Mouse (Mus musculus) intestine, embryonic 14.5 days (tissue): ENCODE measurements around the gene Ulk4. TPM values are rescaled to one million over a fixed set of nuclear protein-coding genes. Genes with fewer than 3 reads are reported as not detected.

Experiments
- ATAC-seq: fragments of 200-750 bp; cut with Nextera tagmentation; replicated peaks from 2 replicates; pipeline ENCODE4 v1.8.0; 2017; ENCODE audit warnings: low read depth, moderate number of reproducible peaks, moderate TSS enrichment, moderate library complexity; ENCODE audit not compliant: low FRiP score, low TSS enrichment
- DNase-seq: peaks from one replicate; pipeline ENCODE4 v3.0.0-alpha.2; 2018; ENCODE audit warnings: low spot score
- H3K27ac ChIP-seq: fragments of 300-500 bp; sonication (generic); 2 replicates; pipeline ENCODE4 v1.5.1; 2014; ENCODE audit warnings: low read depth, mild to moderate bottlenecking, control low read depth
- H3K27me3 ChIP-seq: fragments of 300-500 bp; sonication (generic); replicated peaks from 2 replicates; pipeline ENCODE4 v1.6.1; 2014; ENCODE audit warnings: low read length, control low read depth; ENCODE audit not compliant: control insufficient read depth, insufficient read depth
- H3K36me3 ChIP-seq: fragments of 300-500 bp; sonication (generic); 2 replicates; pipeline ENCODE4 v1.6.1; 2014; ENCODE audit warnings: low read length, control low read depth; ENCODE audit not compliant: control insufficient read depth, insufficient read depth
- H3K4me1 ChIP-seq: fragments of 300-500 bp; sonication (generic); replicated peaks from 2 replicates; pipeline ENCODE4 v1.6.1; 2014; ENCODE audit warnings: low read length, control low read depth, mixed read lengths; ENCODE audit not compliant: control insufficient read depth, insufficient read depth
- H3K4me2 ChIP-seq: fragments of 300-500 bp; sonication (generic); 2 replicates; pipeline ENCODE4 v1.6.1; 2014; ENCODE audit warnings: low read length
- H3K4me3 ChIP-seq: fragments of 300-500 bp; sonication (generic); 2 replicates; pipeline ENCODE4 v1.5.1; 2014; ENCODE audit warnings: low read depth, low read length, control low read depth, mixed read lengths
- H3K9ac ChIP-seq: fragments of 300-500 bp; sonication (generic); 2 replicates; pipeline ENCODE4 v1.6.1; 2014; ENCODE audit warnings: mild to moderate bottlenecking, low read length
- H3K9me3 ChIP-seq: fragments of 300-500 bp; sonication (generic); 2 replicates; pipeline ENCODE4 v1.6.1; 2016; ENCODE audit warnings: low read length, control low read depth; ENCODE audit not compliant: control insufficient read depth
- WGBS: fragments of 180-500 bp; shearing (Covaris S2); extraction: QIAGEN DNeasy Blood & Tissue Kit; methylation state at CpG from one replicate; pipeline ENCODE4 v1.1.7; 2014; 5-methylcytosine and 5-hydroxymethylcytosine counted together
- polyA plus RNA-seq: library from polyadenylated mRNA; unstranded; fragments of >200 nt; fragmentation: Nextera tagmentation; extraction: Ambion mirVana; gene quantifications from 2 replicates; pipeline ENCODE4 v1.2.1, GENCODE M21; 2014

Ulk4 gene
- polyA plus RNA-seq, 1 experiment from 2014 or later = 122 TPM

DNA sequence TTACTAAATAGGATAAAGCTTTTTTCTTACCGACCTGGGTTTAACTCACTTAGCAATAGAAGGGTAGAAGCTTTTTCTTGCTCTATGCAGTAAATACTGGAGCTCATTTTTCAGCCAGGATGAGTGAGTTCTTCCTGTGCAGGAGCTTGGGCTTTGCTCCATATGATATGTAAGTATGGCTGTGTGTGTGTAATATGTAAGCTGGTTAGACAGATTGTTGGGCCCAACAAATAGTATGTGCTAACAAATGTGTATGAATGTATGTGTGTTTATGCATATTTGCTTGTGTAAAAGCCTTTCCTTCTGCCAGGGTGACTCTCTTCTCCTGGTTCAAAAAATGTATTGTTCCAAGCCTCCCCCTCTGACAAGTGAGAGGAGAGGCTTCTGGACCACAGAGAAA lies 164.9 kb downstream of the Ulk4 start:
- H3K4me3 ChIP-seq = no peak overlapping the region
- H3K4me2 ChIP-seq = no peak overlapping the region
- H3K9ac ChIP-seq = no peak overlapping the region
- H3K36me3 ChIP-seq = no peaks in the 10 kb centered on the region
- no peaks in the 10 kb centered on the region for H3K4me1 ChIP-seq
- ATAC-seq (no peak), DNase-seq (no peak)
- no peak overlapping the region for H3K27ac ChIP-seq
- WGBS = 14% methylated on average over 1 of the region's 1 CpGs
- no peaks in the 10 kb centered on the region for H3K27me3 ChIP-seq
- no peaks in the 10 kb centered on the region for H3K9me3 ChIP-seq

DNA sequence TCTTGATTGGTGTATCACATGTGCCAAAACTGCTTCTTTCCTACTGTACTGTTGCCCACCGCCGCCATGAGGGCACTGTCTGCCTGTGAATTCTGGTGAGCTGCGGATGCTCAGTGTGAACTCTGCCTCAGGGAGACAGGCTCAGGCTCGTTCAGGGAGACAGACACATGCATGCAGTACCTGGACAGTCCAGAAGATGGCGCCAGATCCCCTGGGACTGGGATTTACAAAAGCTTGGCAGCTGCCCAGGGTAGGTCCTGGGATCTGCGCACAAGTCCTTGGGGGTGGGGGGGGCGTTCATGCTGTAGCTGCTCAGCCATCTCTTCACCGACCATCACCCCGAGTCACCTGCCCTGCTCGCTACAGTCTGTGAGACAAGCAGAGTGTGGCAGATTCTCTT lies 168.9 kb downstream of the Ulk4 start:
- peak; percentile 96 for DNase-seq
- WGBS = 26% methylated on average over 10 of the region's 10 CpGs

DNA sequence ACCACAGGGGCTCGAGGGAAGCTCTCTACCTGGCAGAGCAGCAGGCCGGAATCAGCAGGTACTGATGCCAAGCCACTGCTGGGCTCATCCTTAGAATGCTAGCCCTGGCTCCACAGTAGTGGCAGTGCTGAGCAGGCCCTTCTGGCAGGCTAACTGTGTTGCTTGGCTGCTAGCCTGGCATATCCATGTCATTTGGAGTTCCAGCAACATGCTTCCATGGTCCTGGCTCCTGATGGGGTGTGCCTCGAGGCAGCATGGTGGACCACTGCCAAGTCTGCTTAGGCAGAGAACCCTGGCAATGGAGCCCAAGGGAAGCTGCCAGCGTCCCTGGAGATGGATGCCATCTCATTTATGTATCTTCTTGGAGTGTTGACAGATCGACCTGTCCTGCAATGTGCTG lies 169.4 kb downstream of the Ulk4 start:
- Histone ChIP-seq H3K27ac (no peak overlapping the region), H3K36me3 (no peaks in the 10 kb centered on the region), H3K4me2 (no peak overlapping the region), H3K4me3 (no peak overlapping the region), H3K9me3 (no peaks in the 10 kb centered on the region), H3K4me1 (no peaks in the 10 kb centered on the region), H3K9ac (no peak overlapping the region), H3K27me3 (no peaks in the 10 kb centered on the region)
- 79% methylated on average over 5 of the region's 5 CpGs for WGBS
- ATAC-seq = no peak
- DNase-seq = no peak

More for the DNA sequence above, 168.9 kb downstream of the Ulk4 start:
- Histone ChIP-seq H3K27me3 (no peaks in the 10 kb centered on the region), H3K4me2 (no peak overlapping the region), H3K4me3 (no peak overlapping the region), H3K4me1 (no peaks in the 10 kb centered on the region), H3K9me3 (no peaks in the 10 kb centered on the region), H3K36me3 (no peaks in the 10 kb centered on the region), H3K27ac (no peak overlapping the region), H3K9ac (no peak overlapping the region)
- peak; percentile 63; the same call in 1 of the 2 replicates for ATAC-seq

DNA sequence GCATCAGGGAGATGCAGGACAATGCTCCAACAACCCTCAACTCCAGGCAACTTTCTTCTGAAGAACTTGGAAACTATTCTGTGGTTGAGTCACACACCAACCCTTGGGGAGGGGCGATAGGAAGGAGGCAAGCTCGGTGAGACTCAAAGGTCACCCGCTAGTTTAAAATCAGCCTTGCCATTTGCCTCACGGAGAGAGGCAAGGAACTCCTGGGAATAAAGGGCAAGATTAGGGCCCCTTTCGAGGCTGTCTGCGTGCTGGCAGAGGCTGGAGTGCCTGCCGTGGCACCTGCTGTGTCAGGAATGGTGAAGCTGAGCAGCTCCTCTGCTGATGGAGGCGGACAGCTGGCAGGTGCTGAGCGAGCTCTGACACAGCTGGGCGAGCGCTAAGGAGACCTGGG lies 169.9 kb downstream of the Ulk4 start:
- ATAC-seq (peak; percentile 44; the same call in 1 of the 2 replicates), DNase-seq (no peak)
- Histone ChIP-seq H3K27me3 (no peaks in the 10 kb centered on the region), H3K9me3 (no peaks in the 10 kb centered on the region), H3K4me2 (no peak overlapping the region), H3K4me3 (no peak overlapping the region), H3K27ac (no peak overlapping the region), H3K4me1 (no peaks in the 10 kb centered on the region), H3K36me3 (no peaks in the 10 kb centered on the region), H3K9ac (no peak overlapping the region)
- WGBS = 39% methylated on average over 11 of the region's 11 CpGs

DNA sequence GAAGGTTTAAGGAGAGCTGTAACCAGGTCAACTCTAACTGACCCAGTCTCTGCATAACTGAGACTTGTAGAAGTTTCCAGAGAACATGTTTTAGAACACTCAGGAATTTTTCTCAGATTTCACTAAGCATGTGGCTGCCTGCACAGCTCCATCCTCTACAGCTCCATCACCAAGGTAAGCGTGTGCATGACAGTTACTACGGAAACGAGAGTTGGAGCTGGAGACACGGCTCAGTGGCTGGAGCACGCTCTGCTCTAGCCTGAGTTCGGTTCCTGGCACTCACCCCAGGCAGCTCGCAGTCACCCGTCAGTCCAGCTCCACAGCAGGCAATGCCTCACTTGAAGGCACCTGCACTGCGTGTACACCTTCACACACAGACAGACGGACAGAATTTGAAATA lies 175.5 kb downstream of the Ulk4 start:
- H3K9ac ChIP-seq = no peak overlapping the region
- no peak overlapping the region for H3K4me3 ChIP-seq
- DNase-seq = no peak
- no peaks in the 10 kb centered on the region for H3K4me1 ChIP-seq
- no peaks in the 10 kb centered on the region for H3K27me3 ChIP-seq
- WGBS = 82% methylated on average over 10 of the region's 10 CpGs
- 0 out of 2 replicates have a peak, but pooled peaks cover 2% of the 10 kb centered on the region for H3K9me3 ChIP-seq
- no peak for ATAC-seq
- no peak overlapping the region for H3K4me2 ChIP-seq
- H3K36me3 ChIP-seq = no peaks in the 10 kb centered on the region
- no peak overlapping the region for H3K27ac ChIP-seq

DNA sequence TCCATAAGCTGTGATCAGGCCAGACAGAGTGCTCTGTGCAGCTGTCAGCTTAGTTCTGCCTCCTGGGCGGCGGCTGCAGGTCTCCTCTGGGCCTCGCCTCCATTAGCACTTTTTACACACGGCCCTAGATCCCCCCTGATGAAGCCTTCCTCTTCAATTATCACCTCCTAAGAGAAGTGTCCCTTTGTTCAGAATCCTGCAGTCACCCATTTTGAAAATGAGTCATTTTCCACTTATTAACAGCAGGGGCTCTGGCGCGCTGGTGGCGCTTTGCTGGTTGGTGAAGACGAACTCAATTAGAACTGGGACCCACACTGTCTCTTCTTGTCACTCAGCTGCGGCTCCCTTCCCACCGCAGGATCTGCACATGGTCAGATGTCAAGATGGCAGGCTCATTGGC lies 177.5 kb downstream of the Ulk4 start:
- H3K4me2 ChIP-seq = no peak overlapping the region
- H3K4me3 ChIP-seq = no peak overlapping the region
- H3K36me3 ChIP-seq = no peaks in the 10 kb centered on the region
- no peak overlapping the region for H3K9ac ChIP-seq
- peaks cover 9% of the 10 kb centered on the region; the same call in 1 of the 2 replicates for H3K9me3 ChIP-seq
- DNase-seq (no peak), ATAC-seq (no peak)
- H3K27ac ChIP-seq = no peak overlapping the region
- no peaks in the 10 kb centered on the region for H3K4me1 ChIP-seq
- H3K27me3 ChIP-seq = no peaks in the 10 kb centered on the region
- WGBS = 92% methylated on average over 10 of the region's 10 CpGs

DNA sequence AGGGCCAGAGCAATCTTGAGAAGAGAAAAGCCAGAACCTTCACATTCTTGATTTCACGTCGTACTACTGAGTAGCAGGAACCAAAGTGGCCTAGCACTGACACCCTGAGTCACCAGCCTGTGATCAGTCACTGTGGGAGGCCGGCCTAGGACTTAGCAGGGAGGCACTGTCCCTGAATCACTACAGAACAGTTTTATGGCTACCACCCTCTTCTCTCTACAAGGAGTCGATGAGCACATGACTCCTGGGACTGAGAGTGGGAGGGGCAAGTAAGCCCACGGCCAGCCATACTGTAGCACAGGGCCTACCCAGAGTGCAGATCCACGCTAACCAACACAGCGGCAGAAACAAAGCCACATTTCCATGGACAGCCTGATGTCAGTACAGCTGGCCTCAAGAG lies 183.2 kb downstream of the Ulk4 start:
- H3K4me3 ChIP-seq = no peak overlapping the region

DNA sequence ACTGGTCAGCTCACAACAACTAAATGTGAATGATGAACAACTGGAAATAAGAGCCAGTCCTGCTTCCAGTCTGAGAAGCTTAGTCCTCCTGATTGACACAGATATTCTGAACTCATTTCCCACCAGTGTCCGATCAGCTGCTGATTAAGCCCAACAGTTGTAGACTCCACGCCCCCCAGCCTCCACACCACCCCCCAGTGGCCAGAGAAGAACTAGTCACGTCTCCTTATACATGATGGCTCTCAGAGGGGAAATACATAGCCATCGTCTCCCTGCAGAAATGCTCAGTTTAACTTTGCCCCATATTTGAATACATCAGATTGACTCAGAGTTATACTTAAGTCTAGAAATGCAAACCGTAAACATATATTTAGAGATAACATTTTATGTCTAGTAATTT lies 184.4 kb downstream of the Ulk4 start:
- H3K9me3 ChIP-seq = peaks cover 7% of the 10 kb centered on the region; the same call in 1 of the 2 replicates
- DNase-seq (no peak), ATAC-seq (no peak)
- H3K4me2 ChIP-seq = no peak overlapping the region
- no peak overlapping the region for H3K4me3 ChIP-seq
- no peaks in the 10 kb centered on the region for H3K4me1 ChIP-seq
- H3K27ac ChIP-seq = no peak overlapping the region
- 83% methylated on average over 5 of the region's 5 CpGs for WGBS
- no peaks in the 10 kb centered on the region for H3K27me3 ChIP-seq
- H3K9ac ChIP-seq = no peak overlapping the region
- no peaks in the 10 kb centered on the region for H3K36me3 ChIP-seq

More for the DNA sequence above, 183.2 kb downstream of the Ulk4 start:
- no peaks in the 10 kb centered on the region for H3K4me1 ChIP-seq
- 53% methylated on average over 7 of the region's 7 CpGs for WGBS
- H3K9me3 ChIP-seq = peaks cover 7% of the 10 kb centered on the region; the same call in 1 of the 2 replicates
- no peaks in the 10 kb centered on the region for H3K27me3 ChIP-seq
- ATAC-seq (peak; percentile 67), DNase-seq (no peak)
- no peaks in the 10 kb centered on the region for H3K36me3 ChIP-seq
- H3K27ac ChIP-seq = no peak overlapping the region
- no peak overlapping the region for H3K4me2 ChIP-seq
- H3K9ac ChIP-seq = no peak overlapping the region

DNA sequence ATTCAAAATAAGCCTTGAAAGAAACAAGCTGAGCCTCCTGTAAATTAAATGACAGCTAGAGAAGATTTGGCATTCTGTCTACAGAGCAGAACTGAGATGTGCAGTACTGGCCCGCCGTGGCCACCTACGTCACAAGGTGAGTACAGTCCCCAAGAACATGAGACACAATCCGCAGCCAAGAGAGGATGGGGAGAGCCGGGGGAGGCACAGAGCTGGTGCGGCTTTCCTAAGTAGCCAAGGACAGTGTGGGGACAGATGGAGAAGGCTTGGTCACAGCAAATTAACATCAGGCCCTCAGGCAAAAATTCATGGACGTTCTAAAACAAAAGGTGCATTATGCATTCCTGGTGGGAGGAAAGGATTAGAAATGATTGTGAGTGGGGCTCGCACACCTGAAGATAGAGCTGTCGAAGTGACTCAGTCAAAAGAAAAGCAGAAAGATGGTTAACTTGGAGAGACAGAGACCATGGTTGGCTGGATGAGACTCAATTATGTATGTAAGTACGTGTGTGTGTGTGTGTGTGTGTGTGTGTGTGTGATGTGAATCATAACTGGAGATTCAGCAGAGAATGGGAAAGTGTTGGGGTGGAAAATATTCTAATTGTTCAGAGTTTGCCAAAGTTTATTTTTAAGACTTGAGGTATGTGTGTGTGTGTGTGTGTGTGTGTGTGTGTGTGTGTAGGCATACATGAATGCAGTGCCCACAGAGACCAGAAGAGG lies 185.8 kb downstream of the Ulk4 start:
- Histone ChIP-seq H3K4me2 (no peak overlapping the region), H3K9me3 (peaks cover 5% of the 10 kb centered on the region; the same call in 1 of the 2 replicates), H3K9ac (no peak overlapping the region), H3K4me3 (no peak overlapping the region), H3K4me1 (no peaks in the 10 kb centered on the region), H3K36me3 (no peaks in the 10 kb centered on the region), H3K27me3 (no peaks in the 10 kb centered on the region), H3K27ac (no peak overlapping the region)
- DNase-seq = no peak
- ATAC-seq = no peak
- WGBS = 87% methylated on average over 10 of the region's 10 CpGs
